Mouse (Mus musculus): Measurements from ENCODE around the gene Igfbp6.
A peak's percentile ranks its signal among the peaks of the same experiment; 100 is the strongest.
"Not testable (repeated sequence)": the region's sequence is repeated elsewhere in the genome, so short reads cannot be mapped to it uniquely, and the experiment has no call there.

The Igfbp6 gene

GRCm38 (mm10) chr15:102141120-102141519, 3.0 kb upstream of the Igfbp6 start:
- no peak for DNase-seq (ENCODE audit: low spot score)

- DNase-seq (ENCODE audit: low spot score), result peak; percentile 55
Measured at GRCm38 (mm10) chr15:102142914-102143912, 949 bp upstream of the Igfbp6 start.

- DNase-seq (ENCODE audit: low spot score), result no peak
Measured at GRCm38 (mm10) chr15:102144726-102145125, 564 bp downstream of the Igfbp6 start.

DNA sequence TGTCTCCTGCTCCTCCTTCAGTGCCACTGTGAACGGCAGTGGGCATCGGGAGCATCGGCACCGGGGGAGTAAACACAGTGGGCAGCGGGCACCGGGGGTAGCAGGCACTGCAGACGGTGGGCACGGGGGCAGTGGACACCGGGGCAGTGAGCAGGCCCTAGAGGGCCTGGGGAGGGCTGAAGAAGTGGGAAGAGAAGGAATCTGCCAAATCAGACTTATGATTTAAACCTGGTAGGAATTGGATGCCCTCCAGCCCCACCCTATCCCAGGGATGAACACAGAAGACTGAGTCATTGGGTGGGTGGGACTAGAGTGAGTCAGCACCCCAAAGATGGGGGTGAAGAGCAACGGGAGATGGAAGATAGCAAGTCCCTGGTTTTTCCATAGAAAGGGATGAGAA, 1.2 kb downstream of the Igfbp6 start:
- DNase-seq (ENCODE audit: low spot score), result peak; percentile 40

DNA sequence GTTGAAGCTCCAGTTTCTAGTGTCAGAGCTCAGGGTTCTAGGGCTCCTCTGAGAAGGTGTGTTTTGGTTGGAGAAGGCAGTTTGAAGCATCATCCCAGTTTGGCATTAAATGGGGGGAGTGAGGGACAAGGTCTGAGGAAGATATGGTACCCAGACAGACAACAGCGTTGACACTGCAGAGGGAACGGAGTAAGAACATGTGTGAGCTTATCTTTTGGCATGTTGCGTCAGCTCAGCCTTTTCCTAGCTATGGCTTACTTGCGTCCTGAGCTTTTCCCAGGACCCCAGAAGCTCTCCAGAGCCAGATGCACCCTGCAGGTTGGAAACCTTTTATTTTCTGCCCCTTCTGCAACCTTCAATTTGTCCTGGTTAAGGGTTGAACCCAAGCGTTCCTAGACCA, 1.9 kb downstream of the Igfbp6 start:
- no peak for DNase-seq (ENCODE audit: low spot score)

DNA sequence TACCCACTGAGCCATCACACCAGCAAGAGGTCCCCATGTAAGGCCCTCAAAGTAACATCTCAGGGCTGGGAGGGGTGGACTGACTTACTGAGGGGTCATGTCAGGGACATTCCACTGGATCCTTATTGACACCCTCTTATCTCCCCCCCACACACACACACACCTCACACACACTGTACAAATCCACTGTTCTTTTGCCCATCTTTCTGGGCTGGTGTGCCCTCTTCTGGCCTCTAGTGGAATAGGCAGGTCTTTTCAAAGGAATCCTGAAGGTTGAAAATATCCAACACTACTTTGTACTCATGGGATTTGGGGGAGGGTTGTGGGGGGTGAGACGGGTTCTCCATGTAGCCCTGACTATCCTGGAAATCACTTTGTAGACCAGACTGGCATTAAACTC, 2.7 kb downstream of the Igfbp6 start:
- DNase-seq (ENCODE audit: low spot score), result peak; percentile 78

DNA sequence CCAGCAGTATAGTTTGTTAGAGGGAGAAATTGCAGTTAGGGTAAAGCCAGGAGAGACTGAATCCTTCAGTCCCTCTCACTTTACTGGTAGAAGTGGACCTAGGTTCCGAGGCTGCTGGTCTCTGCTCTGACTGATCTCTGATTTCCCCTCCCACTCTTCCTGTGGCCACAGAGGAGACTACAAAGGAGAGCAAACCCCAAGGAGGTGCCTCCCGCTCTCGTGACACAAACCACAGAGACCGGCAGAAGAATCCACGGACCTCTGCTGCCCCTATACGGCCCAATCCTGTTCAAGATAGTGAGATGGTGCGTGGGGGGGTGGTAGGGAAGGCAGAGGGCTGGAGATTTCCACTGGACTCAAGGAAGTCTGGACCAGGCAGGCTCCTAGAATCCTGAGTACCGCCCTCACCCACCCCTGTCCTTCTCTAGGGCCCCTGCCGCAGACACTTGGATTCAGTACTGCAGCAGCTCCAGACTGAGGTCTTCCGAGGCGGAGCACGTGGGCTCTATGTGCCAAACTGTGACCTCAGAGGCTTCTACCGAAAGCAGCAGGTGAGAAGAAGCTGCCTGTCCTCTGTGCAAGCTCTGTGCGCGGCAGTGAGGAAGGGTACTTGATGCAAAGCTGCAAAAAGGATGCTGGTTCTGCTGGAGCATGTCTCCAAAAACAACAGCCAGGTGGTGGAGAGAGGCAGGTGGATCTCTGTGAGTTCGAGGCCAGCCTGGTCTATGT, 3.7 kb downstream of the Igfbp6 start:
- no peak for DNase-seq (ENCODE audit: low spot score)

GRCm38 (mm10) chr15:102149561-102149960, 5.4 kb downstream of the Igfbp6 start:
- no peak for DNase-seq (ENCODE audit: low spot score)

GRCm38 (mm10) chr15:102150301-102151135, 6.4 kb downstream of the Igfbp6 start, which contains the start of gene Soat2:
Soat2 (plus strand) TSS chr15:102150526.
- DNase-seq (ENCODE audit: low spot score), result no peak

GRCm38 (mm10) chr15:102152646-102153045, 8.5 kb downstream of the Igfbp6 start:
- DNase-seq (ENCODE audit: low spot score), result peak; percentile 40

DNA sequence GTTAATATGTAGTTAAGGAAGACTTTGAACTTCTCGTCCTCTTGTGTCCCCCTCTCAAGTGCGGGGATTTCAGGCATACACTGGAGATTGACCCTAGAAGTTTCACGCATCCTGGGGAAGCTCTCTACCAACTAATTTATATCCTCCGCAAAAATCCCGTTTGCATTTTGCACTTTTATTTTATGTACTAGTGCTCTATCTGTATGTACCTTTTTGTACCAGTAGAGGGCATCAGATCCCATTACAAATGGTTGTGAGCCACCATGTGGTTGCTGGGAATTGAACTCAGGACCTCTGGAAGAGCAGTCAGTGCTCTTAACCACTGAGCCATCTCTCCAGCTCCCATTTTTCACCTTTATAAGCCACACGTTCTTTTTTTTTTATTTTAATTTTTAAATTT, 10.8 kb downstream of the Igfbp6 start:
- not testable (repeated sequence) for DNase-seq (ENCODE audit: low spot score)

DNA sequence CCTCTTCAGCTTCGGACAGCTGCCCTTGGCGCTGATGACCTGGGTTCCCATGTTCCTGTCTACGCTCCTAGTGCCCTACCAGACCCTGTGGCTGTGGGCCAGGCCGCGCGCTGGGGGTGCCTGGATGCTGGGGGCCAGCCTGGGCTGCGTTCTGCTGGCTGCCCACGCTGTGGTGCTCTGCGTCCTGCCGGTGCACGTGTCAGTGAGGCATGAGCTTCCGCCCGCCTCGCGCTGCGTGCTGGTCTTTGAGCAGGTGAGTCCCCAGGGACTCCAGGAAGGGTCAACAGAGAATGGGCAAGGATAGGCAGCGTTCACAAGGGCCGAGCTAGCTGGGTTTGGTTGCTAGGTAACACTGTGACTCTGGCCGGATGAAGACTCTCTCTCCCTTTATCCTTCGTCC, 12.7 kb downstream of the Igfbp6 start:
- DNase-seq (ENCODE audit: low spot score), result no peak

DNA sequence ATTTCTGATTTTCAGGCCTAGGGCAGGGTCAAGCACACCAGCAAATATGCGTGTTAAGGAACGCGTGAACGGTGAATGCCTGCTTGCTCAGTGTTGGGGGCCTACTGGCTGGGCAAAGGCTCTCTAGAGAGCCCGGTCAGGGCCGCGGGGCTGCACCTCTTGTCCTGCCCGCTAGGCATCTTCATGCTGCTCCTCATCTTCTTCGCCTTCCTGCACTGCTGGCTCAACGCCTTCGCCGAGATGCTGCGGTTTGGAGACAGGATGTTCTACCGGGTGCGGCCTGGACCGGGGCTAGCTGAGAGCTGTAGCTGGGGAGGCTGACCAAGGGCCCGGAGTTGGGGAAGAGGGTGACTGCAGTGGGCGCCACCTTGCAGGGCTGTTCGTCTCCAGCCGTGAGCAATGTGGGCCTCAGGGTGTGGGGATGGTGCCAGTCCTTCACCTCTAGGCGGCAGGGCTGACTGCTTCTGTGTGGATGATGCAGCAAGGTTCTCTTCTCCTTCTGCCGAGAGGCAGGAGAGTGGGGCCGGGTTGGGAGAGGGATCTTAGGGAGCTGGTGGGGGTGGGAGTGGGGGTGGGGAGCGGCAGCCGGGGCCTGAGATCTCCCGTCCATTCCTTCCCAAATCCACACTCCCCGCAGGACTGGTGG, 16.4 kb downstream of the Igfbp6 start:
- no peak for DNase-seq (ENCODE audit: low spot score)

- DNase-seq (ENCODE audit: low spot score), result no peak
Measured at GRCm38 (mm10) chr15:102163900-102164693, 19.9 kb downstream of the Igfbp6 start.

DNA sequence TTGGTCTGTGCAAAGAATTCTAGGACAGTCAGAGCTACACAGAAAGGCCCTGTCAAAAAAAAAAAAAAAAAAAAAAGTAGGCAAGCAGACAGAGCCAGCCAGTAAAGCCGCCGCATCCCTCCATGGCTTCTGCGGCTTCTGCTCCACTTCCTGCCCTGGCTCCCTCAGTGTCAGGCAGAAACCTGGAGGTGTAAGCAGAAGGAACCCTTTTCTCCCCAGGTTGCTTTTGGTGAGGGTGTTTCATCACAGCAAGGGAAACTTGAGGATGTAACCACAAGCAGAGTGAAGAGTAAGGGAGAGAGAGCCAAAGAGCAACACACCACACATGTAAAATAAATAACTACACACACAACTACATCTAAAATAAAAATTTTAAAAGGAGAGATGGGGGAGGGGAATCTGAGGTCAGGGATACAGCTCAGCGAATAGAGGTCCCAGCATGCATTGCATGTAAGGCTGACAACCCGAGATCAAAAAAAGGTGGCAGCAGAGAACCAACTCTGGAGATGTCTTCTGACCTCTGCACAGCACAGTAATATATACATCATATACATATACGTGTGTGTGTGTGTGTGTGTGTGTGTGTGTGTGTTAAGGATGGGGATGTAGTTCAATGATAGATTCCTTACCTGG, 21.4 kb downstream of the Igfbp6 start:
- DNase-seq (ENCODE audit: low spot score), result no peak

GRCm38 (mm10) chr15:102167620-102168021, 23.5 kb downstream of the Igfbp6 start:
- peak; percentile 70 for DNase-seq (ENCODE audit: low spot score)

- DNase-seq (ENCODE audit: low spot score), result no peak
Measured at GRCm38 (mm10) chr15:102169064-102169463, 24.9 kb downstream of the Igfbp6 start.

- DNase-seq (ENCODE audit: low spot score), result no peak
Measured at GRCm38 (mm10) chr15:102173581-102173980, 29.4 kb downstream of the Igfbp6 start.

GRCm38 (mm10) chr15:102175736-102176319, 31.7 kb downstream of the Igfbp6 start:
- no peak for DNase-seq (ENCODE audit: low spot score)
